Mouse (Mus musculus) small intestine, adult 2 months (tissue): ENCODE data around the gene Ttc9. TPM values are rescaled to one million over a fixed set of nuclear protein-coding genes. Genes with fewer than 3 reads are reported as not detected.

Source experiments
- H3K27ac ChIP-seq: fragments of 200-500 bp; 2 replicates; pipeline ENCODE4 v1.5.1; 2012; ENCODE audit warnings: low read depth, low read length, control low read depth, inconsistent platforms; ENCODE audit not compliant: insufficient read depth
- H3K27me3 ChIP-seq: fragments of 200-500 bp; 2 replicates; pipeline ENCODE4 v1.6.1; 2012; ENCODE audit warnings: mild to moderate bottlenecking, moderate library complexity, low read length, inconsistent platforms; ENCODE audit not compliant: control insufficient read depth, insufficient read depth
- H3K36me3 ChIP-seq: fragments of 200-500 bp; 2 replicates; pipeline ENCODE4 v1.6.1; 2012; ENCODE audit warnings: mild to moderate bottlenecking, low read length, control low read depth, inconsistent platforms; ENCODE audit not compliant: control insufficient read depth, insufficient read depth
- H3K4me1 ChIP-seq: fragments of 200-500 bp; 2 replicates; pipeline ENCODE4 v1.6.1; 2012; ENCODE audit warnings: low read length, inconsistent platforms, mixed read lengths; ENCODE audit not compliant: control insufficient read depth, insufficient read depth, insufficient read length
- H3K4me3 ChIP-seq: fragments of 200-500 bp; 2 replicates; pipeline ENCODE4 v1.5.1; 2012; ENCODE audit warnings: low read depth, mild to moderate bottlenecking, control low read depth, inconsistent platforms, low read length, moderate library complexity
- CTCF ChIP-seq: fragments of 200-500 bp; IDR thresholded peaks from 2 replicates; pipeline ENCODE4 v1.5.1; 2012; ENCODE audit warnings: low read depth, mild to moderate bottlenecking, control low read depth, inconsistent platforms, low read length, moderate library complexity, mixed read lengths; ENCODE audit not compliant: insufficient replicate concordance, insufficient read length; ENCODE audit errors: extremely low read depth
- POLR2A ChIP-seq: fragments of 200-500 bp; IDR thresholded peaks from 2 replicates; pipeline ENCODE4 v1.6.1; 2012; ENCODE audit warnings: low read depth, mild to moderate bottlenecking, control low read depth, inconsistent platforms, low read length, moderate library complexity
- WGBS: fragments of 180-500 bp; shearing (Covaris S2); methylation state at CpG from one replicate; pipeline ENCODE4 v1.1.7; 2018; 5-methylcytosine and 5-hydroxymethylcytosine counted together
- polyA plus RNA-seq: library from polyadenylated mRNA; depleted of rRNA; stranded (reverse); fragments of >200 nt; gene quantifications from 2 replicates; pipeline ENCODE4 v1.2.3, GENCODE M21; 2012

Gene Ttc9
- polyA plus RNA-seq, 1 experiment, result 0.20 TPM

DNA sequence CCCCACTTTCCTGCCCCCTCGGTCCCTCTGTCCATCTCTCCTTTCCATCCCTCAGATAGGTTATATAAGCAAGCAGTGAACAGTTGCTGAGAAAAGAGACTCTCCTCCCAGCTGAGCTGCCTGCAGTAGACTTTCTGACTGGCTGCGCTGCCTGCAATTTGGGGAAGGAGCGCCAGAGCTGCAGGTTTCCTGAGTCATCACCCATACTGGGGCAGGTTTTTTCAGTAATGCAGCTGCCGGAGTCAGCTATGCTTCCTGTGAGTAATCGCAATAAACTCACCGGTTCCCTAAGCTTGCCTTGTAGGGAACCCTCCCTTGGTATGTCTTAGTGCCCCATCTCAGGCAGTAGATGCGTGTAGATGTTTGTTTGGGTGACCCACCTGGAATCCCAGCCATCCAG lies 14.1 kb upstream of the Ttc9 start:
- Histone ChIP-seq H3K4me1 (no peaks in the 10 kb centered on the region), H3K27me3 (0 out of 2 replicates have a peak, but pooled peaks cover 4% of the 10 kb centered on the region), H3K4me3 (no peak overlapping the region), H3K27ac (no peak overlapping the region), H3K36me3 (no peaks in the 10 kb centered on the region)
- no peak for TF ChIP-seq POLR2A
- 28% methylated on average over 7 of the region's 7 CpGs for WGBS

DNA sequence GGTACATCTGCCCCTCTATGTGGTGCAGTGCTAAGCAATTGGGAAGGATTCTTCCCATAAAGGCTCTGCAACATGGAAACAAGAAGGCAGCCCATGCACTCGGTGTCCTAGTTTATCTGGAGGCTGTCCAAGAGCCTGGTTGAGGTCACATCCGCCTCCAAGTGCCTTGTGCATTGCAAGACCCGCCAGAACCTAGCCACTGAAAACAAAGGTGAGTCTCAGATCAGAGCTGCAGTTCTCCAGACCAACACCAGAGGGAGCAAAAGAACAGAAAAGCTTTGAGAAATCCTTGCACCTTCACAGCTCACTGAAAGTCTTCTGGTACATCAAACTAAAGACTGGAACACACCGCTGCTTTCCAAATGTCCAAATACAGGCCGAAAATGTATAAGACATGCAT lies 11.7 kb upstream of the Ttc9 start:
- H3K27me3 ChIP-seq, result 0 out of 2 replicates have a peak, but pooled peaks cover 4% of the 10 kb centered on the region
- no peaks in the 10 kb centered on the region for H3K36me3 ChIP-seq
- TF ChIP-seq CTCF (peak; percentile 53; the same call in 1 of the 2 replicates), POLR2A (no peak)
- no peaks in the 10 kb centered on the region for H3K4me1 ChIP-seq
- H3K27ac ChIP-seq, result no peak overlapping the region
- H3K4me3 ChIP-seq, result no peak overlapping the region
- WGBS, result 6% methylated on average over 5 of the region's 5 CpGs

DNA sequence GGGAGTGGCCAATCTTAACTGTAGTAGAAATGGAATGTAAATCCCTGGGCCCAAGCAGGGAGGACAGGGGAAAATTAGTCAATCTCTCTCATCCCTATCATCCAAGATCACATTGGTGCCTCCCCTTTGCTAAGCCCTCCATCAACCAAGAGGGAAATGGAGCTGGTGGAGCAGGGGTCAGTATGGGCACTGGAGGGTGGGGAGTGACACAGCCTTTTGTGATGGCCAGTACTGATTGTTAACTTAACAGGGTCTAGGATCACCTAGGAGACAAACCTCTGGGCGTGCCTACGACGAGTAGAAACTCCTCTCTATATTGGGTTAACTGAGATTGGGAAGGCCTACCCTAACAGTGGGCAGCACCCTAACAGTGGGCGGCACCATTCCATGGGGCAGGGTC lies 7.7 kb upstream of the Ttc9 start:
- Histone ChIP-seq H3K27ac (no peak overlapping the region), H3K4me1 (no peaks in the 10 kb centered on the region), H3K4me3 (no peak overlapping the region), H3K27me3 (peaks cover 4% of the 10 kb centered on the region; the same call in 1 of the 2 replicates), H3K36me3 (no peaks in the 10 kb centered on the region)
- 66% methylated on average over 4 of the region's 4 CpGs for WGBS
- TF ChIP-seq POLR2A (no peak), CTCF (no peak)

DNA sequence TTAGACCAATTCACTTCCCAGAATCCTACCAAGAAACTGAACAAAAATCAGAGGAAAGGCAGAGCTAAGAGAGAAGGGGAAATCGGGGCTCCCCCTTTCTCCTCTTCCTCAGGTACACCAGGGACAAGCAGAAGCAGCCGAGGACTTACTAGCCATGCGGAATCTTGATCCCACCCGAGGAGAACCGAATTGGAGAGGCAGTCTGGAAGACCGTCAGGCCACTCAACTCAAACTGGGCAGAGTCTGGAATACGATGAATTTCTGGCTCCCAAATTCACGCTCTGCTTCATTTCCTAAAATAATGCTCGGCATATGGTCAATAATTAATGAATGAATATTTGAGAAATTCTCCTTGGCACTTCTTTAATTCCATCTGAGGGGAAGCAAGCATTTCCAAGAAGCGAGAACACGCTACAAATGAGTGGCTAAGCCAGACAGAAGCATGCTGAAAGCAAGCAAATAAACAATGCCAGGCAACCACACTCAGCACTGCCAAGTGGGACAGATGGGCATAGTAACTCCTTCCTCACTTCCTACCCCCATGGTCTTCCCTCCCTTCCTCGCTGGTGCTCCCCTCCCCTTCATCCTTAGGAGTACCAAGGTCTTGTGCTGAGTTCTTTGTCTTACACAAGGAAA lies 4.7 kb upstream of the Ttc9 start:
- no peak overlapping the region for H3K4me3 ChIP-seq
- 73% methylated on average over 12 of the region's 12 CpGs for WGBS
- no peak overlapping the region for H3K27ac ChIP-seq
- peaks cover 2% of the 10 kb centered on the region; the same call in 1 of the 2 replicates for H3K4me1 ChIP-seq
- no peaks in the 10 kb centered on the region for H3K36me3 ChIP-seq
- H3K27me3 ChIP-seq, result peaks cover 19% of the 10 kb centered on the region
- TF ChIP-seq CTCF (no peak), POLR2A (no peak)

DNA sequence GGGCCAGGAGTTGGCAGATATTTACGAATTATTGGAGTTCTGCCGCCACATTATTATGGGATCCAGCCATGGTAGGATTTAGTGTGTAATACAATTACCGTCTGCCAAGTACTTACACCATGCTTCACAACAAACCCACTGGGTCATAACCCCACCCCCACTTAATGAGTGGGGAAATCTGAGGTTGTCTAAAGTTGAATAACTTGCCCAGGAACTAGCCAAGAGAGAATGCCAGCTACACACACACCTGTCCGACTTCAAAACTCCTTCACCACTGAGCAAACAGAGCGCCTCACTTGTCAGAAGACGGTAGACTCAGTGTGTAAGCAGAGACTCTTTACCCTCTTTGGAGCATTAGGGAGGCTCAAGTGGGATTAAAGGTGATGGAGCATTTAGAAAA lies 3.6 kb upstream of the Ttc9 start:
- H3K27me3 ChIP-seq, result peaks cover 26% of the 10 kb centered on the region
- no peak for TF ChIP-seq CTCF
- no peak for TF ChIP-seq POLR2A
- WGBS, result 63% methylated on average over 6 of the region's 6 CpGs
- no peak overlapping the region for H3K27ac ChIP-seq
- H3K4me1 ChIP-seq, result peaks cover 5% of the 10 kb centered on the region
- no peak overlapping the region for H3K4me3 ChIP-seq
- H3K36me3 ChIP-seq, result no peaks in the 10 kb centered on the region

DNA sequence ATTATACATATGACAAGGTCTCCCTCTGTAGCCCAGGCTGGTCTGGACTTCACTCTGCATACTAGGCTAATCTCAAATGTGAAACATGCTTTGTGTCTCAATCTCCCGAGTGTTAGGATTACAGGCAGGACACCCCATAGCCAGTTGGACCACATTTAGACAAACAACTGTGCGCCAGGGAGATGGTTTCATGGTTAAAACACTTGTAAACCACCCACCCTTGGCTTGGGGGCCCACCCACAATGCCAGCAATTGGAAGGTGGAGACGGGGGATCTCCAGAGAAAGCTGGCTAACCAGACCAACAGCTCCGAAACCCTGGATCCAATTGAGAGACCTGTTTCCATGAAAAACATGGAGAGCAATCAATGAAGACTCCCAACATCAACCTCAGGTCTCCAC lies 3.0 kb upstream of the Ttc9 start:
- 75% methylated on average over 4 of the region's 4 CpGs for WGBS
- no peak for TF ChIP-seq POLR2A
- no peak for TF ChIP-seq CTCF
- peaks cover 26% of the 10 kb centered on the region for H3K27me3 ChIP-seq

DNA sequence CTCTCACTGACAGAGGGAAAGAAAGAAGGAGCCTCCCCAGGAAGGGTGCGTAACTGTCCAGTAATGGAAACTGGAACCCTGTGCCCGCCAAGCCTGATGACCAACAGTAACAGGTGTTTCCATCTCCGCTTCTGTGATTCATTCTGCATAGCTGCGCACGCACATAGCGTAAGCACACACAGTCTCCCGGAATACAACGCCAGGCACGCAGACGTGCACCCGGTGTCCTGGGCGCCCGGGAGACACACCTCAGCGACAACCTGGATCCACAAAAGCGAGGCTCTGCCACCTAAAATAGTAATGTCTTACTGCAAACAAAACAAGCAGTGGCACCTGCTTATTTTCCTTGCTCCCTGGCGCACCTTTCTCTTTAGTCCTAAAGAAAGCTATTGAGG lies 532 bp upstream of the Ttc9 start:
- no peak overlapping the region for H3K27ac ChIP-seq

More for the DNA sequence above, 3.0 kb upstream of the Ttc9 start:
- Histone ChIP-seq H3K36me3 (no peaks in the 10 kb centered on the region), H3K27ac (no peak overlapping the region), H3K4me3 (no peak overlapping the region), H3K4me1 (peaks cover 5% of the 10 kb centered on the region)

More for the DNA sequence above, 532 bp upstream of the Ttc9 start:
- Histone ChIP-seq H3K27me3 (peaks cover 26% of the 10 kb centered on the region), H3K36me3 (no peaks in the 10 kb centered on the region), H3K4me1 (peaks cover 5% of the 10 kb centered on the region), H3K4me3 (peak overlapping the region; percentile 62)
- TF ChIP-seq CTCF, result no peak
- TF ChIP-seq POLR2A, result no peak
- WGBS, result 3% methylated on average over 16 of the region's 16 CpGs
